Mouse (Mus musculus) heart, postnatal 0 days (tissue): ENCODE data around the gene Cnih1. TPM values are rescaled to one million over a fixed set of nuclear protein-coding genes. Genes with fewer than 3 reads are reported as not detected.

ENCODE experiments used
- ATAC-seq: fragments of 200-750 bp; cut with Nextera tagmentation; 2 replicates; pipeline ENCODE4 v1.8.0; 2017; ENCODE audit warnings: low read depth, moderate number of reproducible peaks, moderate library complexity; ENCODE audit not compliant: insufficient read depth
- DNase-seq: peaks from one replicate; pipeline ENCODE4 v3.0.0-alpha.2; 2016; ENCODE audit warnings: low spot score
- H3K27ac ChIP-seq: fragments of 300-500 bp; sonication (generic); 2 replicates; pipeline ENCODE4 v1.5.1; 2014; ENCODE audit warnings: low read depth, mild to moderate bottlenecking
- H3K27me3 ChIP-seq: fragments of 300-500 bp; sonication (generic); 2 replicates; pipeline ENCODE4 v1.6.1; 2014; ENCODE audit warnings: low read length, mixed read lengths; ENCODE audit not compliant: control insufficient read depth, insufficient read depth
- H3K36me3 ChIP-seq: fragments of 300-500 bp; sonication (generic); replicated peaks from 2 replicates; pipeline ENCODE4 v1.6.1; 2014; ENCODE audit warnings: low read length, mixed read lengths; ENCODE audit not compliant: control insufficient read depth, insufficient read depth
- H3K4me1 ChIP-seq: fragments of 300-500 bp; sonication (generic); 2 replicates; pipeline ENCODE4 v1.6.1; 2014; ENCODE audit warnings: antibody characterized with exemption; ENCODE audit not compliant: control insufficient read depth, insufficient read depth
- H3K4me2 ChIP-seq: fragments of 300-500 bp; sonication (generic); 2 replicates; pipeline ENCODE4 v1.6.1; 2014; ENCODE audit warnings: low read depth, mild to moderate bottlenecking, low read length, moderate library complexity
- H3K4me3 ChIP-seq: fragments of 300-500 bp; sonication (generic); 2 replicates; pipeline ENCODE4 v1.5.1; 2014; ENCODE audit warnings: low read depth, low read length
- H3K9ac ChIP-seq: fragments of 300-500 bp; sonication (generic); replicated peaks from 2 replicates; pipeline ENCODE4 v1.6.1; 2014; ENCODE audit warnings: low read depth, low read length, mixed read lengths
- H3K9me3 ChIP-seq: fragments of 300-500 bp; sonication (generic); replicated peaks from 2 replicates; pipeline ENCODE4 v1.6.1; 2016; ENCODE audit warnings: low read length; ENCODE audit not compliant: control insufficient read depth
- CTCF ChIP-seq: IDR thresholded peaks from 2 replicates; pipeline ENCODE4 v1.5.1; 2016; ENCODE audit warnings: antibody characterized with exemption, control low read depth, low read depth
- EP300 ChIP-seq: IDR thresholded peaks from 2 replicates; pipeline ENCODE4 v1.6.1; 2016; ENCODE audit warnings: antibody characterized with exemption, low read depth
- WGBS: fragments of 180-500 bp; shearing (Covaris S2); extraction: QIAGEN DNeasy Blood & Tissue Kit; methylation state at CpG from one replicate; pipeline ENCODE4 v1.1.7; 2014; 5-methylcytosine and 5-hydroxymethylcytosine counted together
- polyA plus RNA-seq: library from polyadenylated mRNA; unstranded; fragments of >200 nt; fragmentation: Nextera tagmentation; extraction: Ambion mirVana; gene quantifications from 2 replicates; pipeline ENCODE4 v1.2.1, GENCODE M21; 2015
- total RNA-seq: library from RNA; depleted of rRNA; stranded (reverse); fragments of >200 nt; gene quantifications from 2 replicates; pipeline ENCODE4 v1.2.3, GENCODE M21; 2014; ENCODE audit warnings: low replicate concordance

The Cnih1 gene
- total and polyA plus RNA-seq, 2 experiments from 2014 or later = 103 to 131 TPM

GRCm38 (mm10) chr14:46816916-46817622 is 28.9 kb upstream of the Cnih1 start:
- Histone ChIP-seq H3K4me2 (no peak overlapping the region), H3K27ac (no peak overlapping the region), H3K36me3 (peaks cover 42% of the 10 kb centered on the region), H3K4me1 (peaks cover 9% of the 10 kb centered on the region), H3K9me3 (no peaks in the 10 kb centered on the region), H3K4me3 (no peak overlapping the region), H3K27me3 (no peaks in the 10 kb centered on the region), H3K9ac (no peak overlapping the region)
- WGBS = 78% methylated on average over 8 of the region's 8 CpGs
- no peak for TF ChIP-seq CTCF
- no peak for TF ChIP-seq EP300
- DNase-seq (no peak), ATAC-seq (no peak)

- Histone ChIP-seq H3K36me3 (peaks cover 55% of the 10 kb centered on the region), H3K4me3 (no peak overlapping the region), H3K4me2 (no peak overlapping the region), H3K27me3 (no peaks in the 10 kb centered on the region), H3K9me3 (no peaks in the 10 kb centered on the region), H3K4me1 (peaks cover 3% of the 10 kb centered on the region), H3K9ac (no peak overlapping the region), H3K27ac (no peak overlapping the region)
- DNase-seq = no peak
- ATAC-seq = no peak
- WGBS = 49% methylated on average over 6 of the region's 6 CpGs
- TF ChIP-seq CTCF = no peak
- TF ChIP-seq EP300 = no peak
These were observed 27.4 kb upstream of the Cnih1 start for GRCm38 (mm10) chr14:46815640-46816039.

GRCm38 (mm10) chr14:46807927-46808326 is 19.7 kb upstream of the Cnih1 start:
- no peak for TF ChIP-seq EP300
- no peak for TF ChIP-seq CTCF
- Histone ChIP-seq H3K4me3 (no peak overlapping the region), H3K27me3 (no peaks in the 10 kb centered on the region), H3K9me3 (no peaks in the 10 kb centered on the region), H3K4me2 (no peak overlapping the region), H3K4me1 (no peaks in the 10 kb centered on the region), H3K36me3 (peaks cover 34% of the 10 kb centered on the region), H3K27ac (no peak overlapping the region), H3K9ac (no peak overlapping the region)
- DNase-seq (no peak), ATAC-seq (no peak)
- 73% methylated on average over 3 of the region's 3 CpGs for WGBS

- no peaks in the 10 kb centered on the region for H3K27me3 ChIP-seq
- DNase-seq = no peak
- H3K27ac ChIP-seq = no peak overlapping the region
- no peak overlapping the region for H3K4me2 ChIP-seq
- ATAC-seq = no peak
- no peak for TF ChIP-seq EP300
- no peak for TF ChIP-seq CTCF
- no peaks in the 10 kb centered on the region for H3K9me3 ChIP-seq
- H3K4me3 ChIP-seq = no peak overlapping the region
- no peak overlapping the region for H3K9ac ChIP-seq
- peaks cover 1% of the 10 kb centered on the region; the same call in 1 of the 2 replicates for H3K4me1 ChIP-seq
- H3K36me3 ChIP-seq = peaks cover 20% of the 10 kb centered on the region
- WGBS = 82% methylated on average over 5 of the region's 5 CpGs
These were observed 18.0 kb upstream of the Cnih1 start for GRCm38 (mm10) chr14:46806186-46806585.

- ATAC-seq = no peak
- 75% methylated on average over 1 of the region's 1 CpGs for WGBS
- Histone ChIP-seq H3K4me3 (no peak overlapping the region), H3K9ac (no peak overlapping the region), H3K27me3 (no peaks in the 10 kb centered on the region), H3K9me3 (no peaks in the 10 kb centered on the region), H3K36me3 (peaks cover 6% of the 10 kb centered on the region), H3K4me1 (peaks cover 4% of the 10 kb centered on the region; the same call in 1 of the 2 replicates), H3K27ac (no peak overlapping the region), H3K4me2 (no peak overlapping the region)
- no peak for TF ChIP-seq CTCF
- no peak for TF ChIP-seq EP300
- DNase-seq = no peak
These were observed 15.6 kb upstream of the Cnih1 start for GRCm38 (mm10) chr14:46803791-46804190.

- Histone ChIP-seq H3K27me3 (no peaks in the 10 kb centered on the region), H3K4me3 (no peak overlapping the region), H3K9ac (no peak overlapping the region), H3K36me3 (peaks cover 6% of the 10 kb centered on the region), H3K4me1 (peaks cover 4% of the 10 kb centered on the region; the same call in 1 of the 2 replicates), H3K27ac (no peak overlapping the region), H3K9me3 (no peaks in the 10 kb centered on the region), H3K4me2 (no peak overlapping the region)
- TF ChIP-seq EP300 (no peak), CTCF (no peak)
- no peak for DNase-seq
- no peak for ATAC-seq
- 82% methylated on average over 4 of the region's 4 CpGs for WGBS
These were observed 15.0 kb upstream of the Cnih1 start for GRCm38 (mm10) chr14:46803259-46803658.
